Mouse (Mus musculus): ENCODE results near the gene Pdia5.

The Pdia5 gene

DNA sequence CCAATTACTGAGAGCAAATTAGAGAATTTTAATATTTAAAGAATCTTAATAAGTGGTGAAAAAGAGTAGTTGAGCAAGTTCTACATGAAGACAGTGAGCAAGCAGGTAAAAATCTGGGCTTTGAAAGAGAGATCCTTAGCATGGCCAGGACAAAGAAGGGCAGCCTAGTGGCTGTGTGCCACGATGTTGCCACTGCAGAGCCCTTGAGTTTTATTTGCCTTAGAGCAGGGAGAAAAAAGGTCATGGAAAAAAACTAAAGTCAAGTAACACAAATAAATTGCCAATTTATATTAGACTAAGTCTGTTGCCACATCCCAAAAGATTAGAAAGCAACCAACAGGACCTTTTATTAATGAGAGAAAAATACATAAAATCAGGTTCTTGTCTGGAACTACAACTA, 133.2 kb downstream of the Pdia5 start:
- no peak for DNase-seq (ENCODE audit: low spot score in 2 of 2)
